Mouse (Mus musculus) bone marrow macrophage, adult 2 months (primary cell): Measurements from ENCODE around the gene Knop1.

Source experiments
- CTCF ChIP-seq: IDR thresholded peaks from 2 replicates; pipeline ENCODE4 v1.5.1; 2012; ENCODE audit warnings: low read depth, mild to moderate bottlenecking, low read length, moderate library complexity
- POLR2A ChIP-seq: IDR thresholded peaks from 2 replicates; pipeline ENCODE4 v1.6.1; 2012; ENCODE audit warnings: mild to moderate bottlenecking, low read depth, low read length, borderline replicate concordance

GRCm38 (mm10) chr7:118898063-118898462 lies 42.0 kb upstream of the Knop1 start:
- TF ChIP-seq POLR2A, result no peak
- no peak for TF ChIP-seq CTCF
